Mouse (Mus musculus) layer of hippocampus, postnatal 14 days (tissue): ENCODE measurements around the gene Cradd. TPM values are rescaled to one million over a fixed set of nuclear protein-coding genes. Genes with fewer than 3 reads are reported as not detected.

Experiments used
- DNase-seq, 2 experiments: peaks; one replicate each; pipeline ENCODE4 v3.0.0; 2021 to 2022; ENCODE audit warnings: low spot score in 2 of 2, mixed read lengths in 1 of 2
- total RNA-seq, 2 experiments: library from RNA; stranded (reverse); gene quantifications; 2 replicates each; pipeline ENCODE4 v1.2.3; 2021

The Cradd gene
- total RNA-seq, 2 experiments from 2014 or later: 6.6 TPM

DNA sequence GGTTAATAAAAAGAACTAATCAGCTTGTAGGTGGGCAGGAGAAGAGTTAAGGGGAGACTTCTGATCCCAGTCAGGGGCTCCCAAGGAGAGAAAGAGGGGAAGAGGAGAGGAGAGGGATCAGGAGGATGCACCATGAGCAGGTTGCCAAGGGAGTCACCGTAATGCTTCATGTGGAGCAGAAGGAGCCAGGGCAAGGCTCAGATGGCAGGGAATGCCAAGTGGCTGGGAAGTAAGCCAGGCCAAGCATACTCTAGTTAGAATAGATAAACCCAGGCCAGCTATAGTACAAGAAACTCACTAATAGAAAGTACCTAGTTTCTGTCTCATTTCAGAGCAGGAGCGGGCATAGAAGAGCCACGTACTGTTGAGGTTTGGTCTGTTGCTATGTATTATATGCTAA, 43.6 kb downstream of the Cradd start:
- DNase-seq: no peak

- DNase-seq: no peak
These were observed 44.5 kb downstream of the Cradd start for GRCm38 (mm10) chr10:95279459-95279858.

DNA sequence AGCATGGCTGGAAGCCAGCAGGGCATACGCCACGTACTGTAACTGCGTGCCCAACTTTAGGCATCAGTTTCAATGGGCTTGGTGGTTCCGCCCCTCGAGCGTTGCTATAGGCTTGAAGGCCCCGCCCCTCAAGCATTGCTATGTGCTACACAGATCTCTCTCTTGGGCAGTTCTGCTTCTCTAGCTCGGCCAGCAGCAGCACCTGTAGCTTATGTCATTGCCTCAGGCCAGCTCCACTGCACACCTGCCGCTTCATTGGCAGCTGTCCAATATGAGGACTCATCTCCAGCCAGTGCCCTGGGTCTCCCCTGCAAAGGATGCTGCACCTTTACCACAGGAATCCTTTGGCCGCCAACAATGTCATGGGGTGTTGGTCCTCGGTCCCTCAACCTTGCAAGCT, 45.8 kb downstream of the Cradd start:
- no peak for DNase-seq

DNA sequence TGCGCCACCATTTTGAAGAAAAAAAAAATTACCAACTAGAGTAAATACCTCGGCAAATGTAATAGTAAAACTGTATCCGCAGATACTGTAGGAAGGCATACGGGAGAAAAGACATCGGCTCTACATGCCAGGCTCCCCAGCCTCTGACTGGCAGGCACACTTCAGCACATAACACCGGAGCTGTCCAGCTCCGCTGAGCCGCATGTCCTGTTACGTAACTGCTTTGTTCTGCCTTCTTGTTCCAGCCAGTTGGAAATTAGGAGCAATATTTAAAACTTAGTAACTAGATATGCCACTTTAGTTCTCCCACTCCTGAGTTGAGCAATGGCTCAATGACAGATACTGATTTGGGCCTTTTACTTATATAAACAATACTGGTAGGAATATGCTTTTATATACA, 48.4 kb downstream of the Cradd start:
- DNase-seq: no peak

GRCm38 (mm10) chr10:95273226-95273625, 50.7 kb downstream of the Cradd start:
- no peak for DNase-seq

GRCm38 (mm10) chr10:95269151-95269550, 54.8 kb downstream of the Cradd start:
- DNase-seq: no peak

DNA sequence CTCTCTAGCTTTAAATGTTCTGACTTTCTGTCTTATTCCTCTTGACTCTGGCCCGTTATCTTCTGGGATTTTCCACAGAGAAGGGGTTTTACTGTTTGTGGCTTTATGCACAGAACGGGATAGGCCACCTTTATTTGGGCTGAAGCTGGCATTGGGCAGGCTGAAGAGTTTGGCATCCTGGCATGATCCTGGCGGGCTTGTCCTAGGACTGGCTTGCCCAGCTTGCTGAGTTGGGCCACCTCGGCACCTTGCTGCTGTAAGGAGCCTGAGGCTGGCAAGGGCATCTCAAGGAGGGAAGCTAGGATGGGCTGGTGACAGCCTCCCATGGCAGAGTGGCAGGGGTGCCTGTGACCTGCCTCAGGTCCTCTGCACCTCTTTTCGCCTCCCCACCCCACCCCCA, 55.6 kb downstream of the Cradd start:
- no peak for DNase-seq

DNA sequence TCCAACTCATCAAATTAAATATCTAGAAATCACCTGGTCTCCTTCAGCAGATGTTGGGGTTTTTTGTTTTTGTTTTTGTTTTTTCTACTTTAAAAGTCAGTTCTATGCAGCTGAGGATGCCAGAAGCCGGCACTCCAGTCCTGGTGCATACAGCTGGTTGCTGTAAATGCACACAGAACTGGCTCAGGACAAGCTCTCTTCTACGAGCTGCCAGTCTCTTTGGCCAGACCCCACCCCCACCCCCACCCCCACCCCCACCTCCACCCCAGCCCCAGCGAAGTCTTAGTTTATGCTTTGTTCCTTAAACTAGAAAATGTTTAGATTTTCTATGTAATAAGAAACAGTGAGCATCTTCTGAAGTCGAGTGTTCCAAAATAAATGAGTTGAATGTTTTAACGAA, 57.0 kb downstream of the Cradd start:
- DNase-seq: no peak

- no peak for DNase-seq
These were observed 57.7 kb downstream of the Cradd start for GRCm38 (mm10) chr10:95266041-95266762.

DNA sequence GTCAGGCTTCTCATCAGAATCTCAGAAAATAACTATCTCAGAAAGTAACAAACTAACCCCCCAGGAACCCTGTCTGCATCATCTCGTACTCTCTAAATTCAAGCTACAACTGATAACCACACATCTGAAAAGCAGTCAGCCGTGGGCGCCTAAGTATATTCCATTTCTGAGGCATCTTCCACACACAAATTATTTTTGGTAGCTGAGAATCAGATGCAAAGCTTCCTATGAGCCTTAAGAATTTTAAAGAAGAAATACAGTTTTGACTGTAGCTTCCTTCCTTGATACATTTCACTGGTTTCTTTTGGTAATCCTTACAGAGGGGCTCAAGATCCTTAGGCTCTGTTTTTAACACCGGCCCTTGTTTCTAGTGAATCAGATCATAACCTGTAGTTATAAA, 58.4 kb downstream of the Cradd start:
- DNase-seq: no peak

- peak in 1 of 2 experiments; percentile 54 for DNase-seq
These were observed 59.2 kb downstream of the Cradd start for GRCm38 (mm10) chr10:95264485-95265321.

- DNase-seq: no peak
These were observed 61.5 kb downstream of the Cradd start for GRCm38 (mm10) chr10:95262388-95262787.

- no peak for DNase-seq
These were observed 62.7 kb downstream of the Cradd start for GRCm38 (mm10) chr10:95261279-95261678.

DNA sequence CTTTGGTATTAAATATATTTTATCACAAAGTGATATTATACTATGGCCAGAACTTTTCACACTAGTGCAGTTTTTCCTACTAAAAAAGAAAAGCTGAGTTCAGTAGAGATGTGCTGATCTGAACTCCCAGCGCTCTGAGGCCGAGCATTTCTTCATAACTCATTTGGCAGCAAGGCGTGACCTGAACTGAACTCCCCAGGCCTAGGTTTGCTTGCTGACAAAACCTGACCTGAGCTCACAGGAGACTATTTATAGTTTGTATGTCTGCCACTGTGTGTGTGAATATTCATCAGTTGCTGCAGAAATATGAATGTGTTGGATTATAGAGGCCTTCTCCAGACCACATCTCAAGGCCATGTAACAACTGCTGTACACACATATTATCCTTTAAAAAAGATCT, 63.5 kb downstream of the Cradd start:
- no peak for DNase-seq

DNA sequence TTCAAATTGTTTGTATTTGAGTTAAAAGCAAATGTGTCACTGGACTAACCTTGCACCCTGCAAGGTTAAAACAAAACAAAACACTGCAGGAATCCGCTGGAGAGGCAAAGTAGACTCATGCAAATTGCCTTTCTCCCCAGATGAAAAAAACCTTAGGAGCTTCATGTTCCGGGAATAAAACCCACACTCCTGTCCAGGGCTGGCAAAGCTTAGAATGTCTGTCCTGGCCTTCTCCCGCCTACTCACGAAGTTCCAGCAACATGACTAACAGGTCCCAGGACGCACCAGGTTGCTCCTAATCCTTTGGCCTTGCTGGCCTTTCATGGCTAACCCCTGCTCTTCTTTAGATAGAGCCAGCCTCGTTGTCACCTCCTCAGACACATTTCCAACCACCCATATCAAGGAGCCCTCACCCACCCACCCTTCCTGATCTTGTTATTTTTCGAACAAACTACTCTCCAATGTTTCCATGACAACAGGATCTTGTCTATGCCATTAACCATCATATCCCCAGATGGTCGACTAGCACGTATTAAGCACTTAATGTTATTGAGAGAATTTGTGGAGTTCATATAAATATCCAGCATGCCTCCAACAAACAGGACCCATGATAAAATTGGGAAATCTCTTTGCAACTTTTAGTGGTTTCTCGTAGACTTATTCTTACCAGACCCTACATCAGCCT, 65.3 kb downstream of the Cradd start:
- DNase-seq: no peak

- no peak for DNase-seq
These were observed 66.0 kb downstream of the Cradd start for GRCm38 (mm10) chr10:95257979-95258378.

DNA sequence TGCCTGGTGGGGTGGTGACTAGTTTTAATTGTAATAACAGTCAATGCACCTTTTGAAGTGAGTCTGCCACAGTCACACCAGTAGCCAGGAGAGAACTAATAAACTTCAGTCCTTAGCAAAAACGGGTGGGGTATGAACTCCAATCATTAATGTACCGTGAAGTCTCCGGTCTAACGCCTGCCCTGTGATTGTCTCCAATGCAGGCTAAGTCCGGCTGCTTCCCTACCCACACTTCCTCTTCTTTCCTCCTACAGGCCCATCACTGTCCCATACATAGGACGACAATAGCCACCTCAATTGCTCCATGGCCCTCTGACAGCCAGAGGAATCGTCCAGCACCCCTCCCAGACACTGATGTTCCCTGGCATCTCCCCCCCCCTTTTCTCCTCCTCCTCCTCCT, 67.8 kb downstream of the Cradd start:
- DNase-seq: no peak

DNA sequence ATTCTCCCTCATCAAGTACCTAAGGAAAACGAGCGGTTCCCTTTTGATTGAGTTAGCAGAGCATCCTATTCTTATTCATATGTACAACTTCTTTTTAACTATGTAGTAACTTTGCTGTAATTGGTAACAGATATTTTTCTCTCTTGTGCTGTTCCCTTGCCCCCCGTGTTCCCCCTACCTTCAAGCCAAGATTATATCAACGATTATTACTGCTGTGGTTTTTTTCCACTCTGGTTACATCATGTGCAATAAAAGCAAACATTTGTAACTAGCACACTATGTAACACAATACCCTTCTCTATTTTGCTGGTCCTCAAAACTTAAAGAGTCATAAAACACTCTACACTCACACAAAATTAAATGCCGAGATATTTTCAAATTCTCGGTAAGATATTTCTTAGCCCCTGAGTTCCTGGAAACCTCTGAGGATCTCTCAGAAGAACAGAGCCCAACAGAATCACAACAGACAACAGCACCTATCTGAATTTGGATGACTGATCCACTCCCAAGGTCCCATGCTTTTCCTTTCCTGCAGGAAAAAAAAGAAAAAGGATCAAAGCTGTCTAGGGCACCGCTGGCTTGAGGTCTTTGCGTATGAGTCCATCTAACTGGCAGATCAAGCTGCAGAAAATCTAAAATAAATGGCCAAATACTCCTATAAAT, 68.8 kb downstream of the Cradd start:
- DNase-seq: no peak

DNA sequence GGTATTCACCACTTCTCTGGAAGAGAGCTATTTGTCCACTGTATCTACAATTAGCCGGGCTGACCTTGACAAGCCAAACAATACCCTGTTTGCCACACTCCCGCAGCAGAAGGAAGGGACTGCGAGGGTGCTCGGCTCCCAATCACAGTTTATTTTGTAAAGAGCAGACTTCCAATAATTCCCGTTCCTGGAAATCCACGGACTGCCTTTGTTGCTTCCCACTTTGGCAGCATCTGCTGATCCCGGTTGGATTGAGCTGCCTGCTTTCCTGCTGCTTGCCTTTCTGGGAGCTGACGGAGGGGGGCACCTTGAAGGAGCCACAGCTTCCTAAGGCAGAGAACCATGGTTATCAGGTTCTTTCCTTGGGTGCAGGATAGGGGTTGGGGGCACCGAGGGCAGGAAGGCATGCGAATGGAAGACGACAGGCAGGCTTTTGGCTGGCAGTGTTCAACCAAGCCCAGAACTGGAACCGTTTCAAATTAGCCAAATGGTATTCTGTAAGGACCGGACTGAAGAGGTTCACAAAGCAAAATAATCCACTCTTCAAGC, 69.4 kb downstream of the Cradd start:
- peak; percentile 60 to 64 for DNase-seq

DNA sequence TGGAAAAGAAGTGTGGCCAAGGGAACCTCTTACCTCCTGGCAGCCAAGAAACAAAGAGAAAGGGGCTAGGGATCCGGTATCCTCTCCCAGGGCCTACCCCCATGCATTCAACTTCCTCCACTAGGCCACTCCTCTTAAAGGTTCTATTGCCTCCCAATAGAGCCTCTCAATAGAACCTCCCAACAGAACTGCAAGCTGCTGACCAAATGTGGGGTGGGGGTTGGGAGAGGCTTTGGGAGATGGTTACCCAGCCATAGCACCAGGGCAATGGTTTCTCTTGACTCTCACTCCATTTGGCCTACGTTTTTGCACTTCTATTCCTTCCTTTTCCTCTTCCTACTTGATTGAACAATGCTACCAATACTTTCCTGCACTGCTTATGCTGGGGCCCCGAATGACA, 69.9 kb downstream of the Cradd start:
- no peak for DNase-seq

GRCm38 (mm10) chr10:95251674-95252073, 72.3 kb downstream of the Cradd start:
- no peak for DNase-seq
